Mouse (Mus musculus) olfactory bulb, adult 2 months (tissue): ENCODE data around the gene BC048403.

Source experiments
- CTCF ChIP-seq: fragments of 200-500 bp; IDR thresholded peaks from 2 replicates; pipeline ENCODE4 v1.5.1; 2012; ENCODE audit warnings: low read depth, mild to moderate bottlenecking, low read length, moderate library complexity; ENCODE audit not compliant: insufficient read depth
- POLR2A ChIP-seq: fragments of 200-500 bp; IDR thresholded peaks from 2 replicates; pipeline ENCODE4 v1.6.1; 2012; ENCODE audit warnings: mild to moderate bottlenecking, low read depth, low read length, moderate library complexity; ENCODE audit not compliant: insufficient read depth

GRCm38 (mm10) chr10:121737256-121737655 lies 2.5 kb upstream of the BC048403 start:
- TF ChIP-seq POLR2A (no peak), CTCF (no peak)
